Mouse (Mus musculus): ENCODE measurements around the gene Arvcf. TPM values are rescaled to one million over a fixed set of nuclear protein-coding genes. Genes with fewer than 3 reads are reported as not detected.

Arvcf gene
- total RNA-seq (2015) (0.20 and 1.2 TPM in 2 replicates), total RNA-seq (2017) (0.83 and 7.9 TPM in 2 replicates)

- ATAC-seq (replicated peaks; ENCODE audit: poor library complexity): peak; percentile 11; the same call in 1 of the 2 replicates
Measured at GRCm38 (mm10) chr16:18347931-18348600, at the start of gene Arvcf, which contains the start of gene Tango2. TSS of gene Arvcf (plus strand) at chr16:18348182. TSS of gene Tango2 (minus strand) at chr16:18348103.

- no peak for ATAC-seq (replicated peaks; ENCODE audit: poor library complexity)
Measured at GRCm38 (mm10) chr16:18308159-18308558, 39.8 kb upstream of the Arvcf start.

DNA sequence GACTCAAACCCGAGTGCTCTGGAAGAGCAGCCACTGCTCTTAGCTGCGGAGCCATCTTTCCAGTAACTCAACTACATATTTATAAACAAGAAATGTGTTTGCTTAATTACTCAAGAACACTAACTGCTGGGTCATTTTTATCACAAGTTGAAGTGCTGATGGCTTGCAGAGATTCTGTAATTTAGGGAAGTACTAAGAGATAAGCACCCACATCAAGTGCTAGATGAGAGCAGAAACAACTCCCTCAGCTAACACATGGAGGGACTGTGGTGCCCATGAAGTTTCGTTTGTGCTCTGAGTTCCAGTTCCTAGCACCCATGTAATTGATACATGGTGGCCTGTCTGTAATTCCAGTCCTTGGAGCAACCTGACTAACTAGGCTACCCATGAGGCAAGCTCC, 29.0 kb upstream of the Arvcf start:
- no peak for ATAC-seq (replicated peaks; ENCODE audit: poor library complexity)

GRCm38 (mm10) chr16:18321443-18321842, 26.5 kb upstream of the Arvcf start:
- ATAC-seq (replicated peaks; ENCODE audit: poor library complexity): no peak

GRCm38 (mm10) chr16:18323460-18323859, 24.5 kb upstream of the Arvcf start:
- no peak for ATAC-seq (replicated peaks; ENCODE audit: poor library complexity)

- ATAC-seq (replicated peaks; ENCODE audit: poor library complexity): no peak
Measured at GRCm38 (mm10) chr16:18324031-18324430, 24.0 kb upstream of the Arvcf start.

DNA sequence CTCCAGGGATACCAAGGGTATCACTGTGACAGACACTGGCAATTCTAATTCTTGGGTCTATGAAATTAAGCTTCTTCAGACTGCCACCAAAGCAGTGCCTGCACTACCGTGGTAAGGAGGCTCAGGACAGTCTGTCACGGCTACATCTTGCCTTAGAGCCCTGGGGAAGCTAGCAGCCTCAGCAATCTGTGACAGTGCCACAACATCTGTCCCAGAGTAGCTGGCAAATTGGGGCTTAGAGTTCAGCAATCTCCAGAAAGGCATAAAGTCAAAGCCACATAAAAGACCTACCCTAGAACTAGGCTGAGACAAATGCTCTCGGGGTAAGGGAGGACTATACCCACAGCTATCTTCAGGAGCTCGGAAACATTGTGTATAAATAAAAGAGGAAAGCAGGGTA, 22.2 kb upstream of the Arvcf start:
- ATAC-seq (replicated peaks; ENCODE audit: poor library complexity): no peak

DNA sequence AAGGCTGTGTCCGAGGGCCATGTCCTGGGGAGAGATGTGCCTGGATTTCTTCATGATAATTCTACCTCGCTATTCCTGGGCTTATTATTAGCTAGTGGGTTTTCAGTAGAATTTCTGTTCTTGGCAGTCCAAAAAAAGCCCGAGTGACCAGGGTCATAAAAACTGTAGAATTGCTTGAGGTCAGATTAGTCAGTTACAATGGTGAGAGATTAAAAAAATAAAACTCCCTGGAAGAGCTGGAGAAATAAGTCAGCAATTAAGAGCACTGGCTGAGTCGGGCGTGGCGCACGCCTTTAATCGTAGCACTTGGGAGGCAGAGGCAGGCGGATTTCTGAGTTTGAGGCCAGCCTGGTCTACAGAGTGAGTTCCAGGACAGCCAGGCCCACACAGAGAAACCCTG, 20.0 kb upstream of the Arvcf start:
- ATAC-seq (replicated peaks; ENCODE audit: poor library complexity): no peak

DNA sequence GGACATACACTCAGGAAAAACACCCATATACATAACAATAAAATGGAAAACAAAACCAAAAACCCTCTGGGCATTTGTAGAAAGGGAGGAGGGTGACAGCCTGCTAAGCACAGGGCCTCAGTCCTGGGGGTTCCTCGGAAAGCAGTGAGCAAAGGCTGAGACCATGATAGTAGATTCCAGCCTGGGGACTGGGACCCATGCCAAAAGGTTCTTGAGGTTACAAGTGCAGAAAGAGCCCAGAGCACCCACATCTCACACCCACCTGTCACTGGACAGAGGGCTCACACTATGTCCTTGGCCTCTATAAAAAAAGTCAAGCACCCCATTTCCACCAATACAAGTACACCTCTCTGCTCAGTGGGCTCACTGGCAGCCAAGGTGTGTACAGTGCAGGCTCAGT, 19.5 kb upstream of the Arvcf start:
- peak; percentile 52 for ATAC-seq (replicated peaks; ENCODE audit: poor library complexity)

DNA sequence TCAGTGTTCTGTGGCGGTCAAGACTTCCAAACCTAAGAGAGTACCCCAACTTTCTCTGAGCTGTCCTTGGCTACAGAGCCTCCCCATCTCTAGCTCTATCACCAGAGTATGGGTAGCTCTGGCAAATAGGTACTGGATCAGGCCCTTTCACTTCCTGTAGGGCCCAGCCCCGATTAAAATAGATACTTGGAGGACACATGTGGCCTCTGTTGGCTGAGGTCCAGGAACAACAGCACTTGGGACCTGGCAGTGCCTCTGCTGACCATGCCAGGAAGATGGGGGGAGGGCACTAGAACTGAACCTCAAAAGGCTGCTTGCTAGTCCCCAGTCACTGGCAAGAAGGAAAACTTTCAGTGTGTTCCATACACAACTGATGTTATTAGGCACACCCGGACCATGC, 14.0 kb upstream of the Arvcf start:
- ATAC-seq (replicated peaks; ENCODE audit: poor library complexity): no peak; the same call in 1 of the 2 replicates

DNA sequence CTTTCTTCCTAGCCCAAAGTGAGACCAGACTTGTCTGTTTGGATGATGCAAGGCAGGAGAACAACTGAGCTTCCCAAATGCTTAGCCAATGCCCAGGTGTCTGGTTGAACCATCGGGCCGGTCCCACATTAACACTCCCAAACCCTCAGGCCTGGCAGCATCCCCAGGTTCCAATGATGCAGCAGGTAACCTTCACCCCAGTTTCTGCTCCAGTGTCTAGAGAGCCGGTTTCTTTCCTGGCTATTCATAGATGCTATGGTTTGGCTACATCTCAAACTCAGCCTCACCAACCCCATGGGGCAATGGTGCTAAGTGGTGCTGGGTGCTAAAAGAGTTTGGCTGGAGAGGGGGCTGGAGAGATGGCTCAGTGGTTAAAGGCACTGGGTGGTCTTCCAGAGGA, 12.0 kb upstream of the Arvcf start:
- no peak for ATAC-seq (replicated peaks; ENCODE audit: poor library complexity)

- no peak for ATAC-seq (replicated peaks; ENCODE audit: poor library complexity)
Measured at GRCm38 (mm10) chr16:18337261-18337660, 10.7 kb upstream of the Arvcf start.

- ATAC-seq (replicated peaks; ENCODE audit: poor library complexity): no peak
Measured at GRCm38 (mm10) chr16:18339866-18340265, 8.1 kb upstream of the Arvcf start.

- no peak for ATAC-seq (replicated peaks; ENCODE audit: poor library complexity)
Measured at GRCm38 (mm10) chr16:18341605-18342004, 6.4 kb upstream of the Arvcf start.

DNA sequence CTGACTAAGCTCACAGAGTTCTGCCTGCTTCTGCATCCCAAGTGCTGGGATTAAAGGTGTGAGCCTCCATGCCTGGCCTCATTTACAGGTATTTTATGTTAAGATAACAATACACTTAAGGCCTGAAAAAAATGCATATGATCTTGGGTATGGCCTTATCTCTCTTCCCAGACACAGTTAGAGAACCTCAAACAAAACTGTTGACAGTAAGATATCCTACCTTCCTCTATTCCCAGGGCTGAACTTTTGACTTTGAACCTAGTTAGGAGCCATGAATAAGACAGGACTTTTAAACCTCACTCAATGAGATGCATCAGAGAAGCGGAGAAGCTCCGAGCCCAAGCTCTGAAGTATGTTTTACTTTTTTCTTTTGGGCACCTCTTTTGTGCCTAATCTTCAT, 5.9 kb upstream of the Arvcf start:
- ATAC-seq (replicated peaks; ENCODE audit: poor library complexity): peak; percentile 55

DNA sequence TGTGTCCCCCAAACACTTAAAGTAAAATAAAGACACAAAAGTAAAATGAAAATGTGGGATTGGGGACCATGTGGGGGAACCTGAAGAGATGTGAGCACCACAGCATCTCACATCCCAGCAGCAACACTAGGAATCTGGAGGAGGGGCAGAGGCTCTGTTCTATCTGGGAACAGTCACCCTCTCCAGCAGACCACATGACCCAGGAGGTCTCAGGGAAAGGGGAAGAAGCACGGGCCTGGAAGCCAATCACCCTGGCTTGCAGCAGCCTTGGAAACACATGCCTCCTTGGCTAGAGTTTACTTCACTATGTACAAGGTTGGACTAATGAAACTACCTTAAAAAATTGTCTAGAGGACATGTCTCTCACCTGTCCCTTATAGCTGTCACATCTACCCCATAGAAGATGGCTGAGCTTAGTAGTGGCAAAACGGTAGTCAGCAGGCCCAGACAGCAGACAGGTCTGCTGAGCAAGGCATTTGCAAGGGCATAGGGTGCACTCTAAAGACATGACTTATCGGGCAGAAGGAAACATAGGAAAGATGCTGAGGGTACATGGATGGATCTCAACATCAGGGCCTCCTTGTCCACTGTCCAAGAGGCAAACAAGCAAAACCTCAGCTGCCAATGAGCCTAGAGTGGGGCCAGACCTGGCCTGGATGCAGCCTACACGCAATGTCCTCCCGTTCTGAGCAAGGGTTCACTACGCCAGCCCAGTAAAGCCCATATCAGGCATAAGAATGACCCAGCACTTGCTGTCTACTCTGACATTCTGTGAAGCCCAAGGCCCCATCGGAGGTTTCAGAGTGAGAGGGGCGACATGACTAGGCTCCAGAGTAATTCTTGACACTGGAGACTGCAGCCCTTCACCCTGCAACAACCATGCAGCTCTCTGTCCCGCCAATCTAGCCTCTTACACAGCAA, 5.1 kb upstream of the Arvcf start:
- ATAC-seq (replicated peaks; ENCODE audit: poor library complexity): no peak

DNA sequence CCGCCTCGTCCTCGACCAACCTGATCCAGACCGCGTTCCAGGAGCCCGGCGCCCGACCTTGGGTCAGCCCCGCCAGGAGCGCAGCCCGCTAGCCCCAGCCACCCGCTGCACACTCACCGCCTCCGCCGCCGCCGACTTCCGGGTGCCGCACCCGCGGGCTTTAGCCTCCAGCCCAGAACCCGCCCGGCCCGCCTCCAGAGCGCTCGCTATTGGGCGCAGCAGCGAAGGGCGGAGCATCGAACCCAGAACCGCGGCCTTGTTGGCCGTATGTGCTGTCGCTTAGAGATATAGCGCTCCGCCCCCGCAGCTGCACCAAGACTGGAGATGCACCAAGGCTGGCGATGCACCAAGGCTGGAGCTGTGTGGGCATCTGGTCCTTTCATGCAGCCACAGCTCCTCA, 4.2 kb upstream of the Arvcf start:
- ATAC-seq (replicated peaks; ENCODE audit: poor library complexity): peak; percentile 80

DNA sequence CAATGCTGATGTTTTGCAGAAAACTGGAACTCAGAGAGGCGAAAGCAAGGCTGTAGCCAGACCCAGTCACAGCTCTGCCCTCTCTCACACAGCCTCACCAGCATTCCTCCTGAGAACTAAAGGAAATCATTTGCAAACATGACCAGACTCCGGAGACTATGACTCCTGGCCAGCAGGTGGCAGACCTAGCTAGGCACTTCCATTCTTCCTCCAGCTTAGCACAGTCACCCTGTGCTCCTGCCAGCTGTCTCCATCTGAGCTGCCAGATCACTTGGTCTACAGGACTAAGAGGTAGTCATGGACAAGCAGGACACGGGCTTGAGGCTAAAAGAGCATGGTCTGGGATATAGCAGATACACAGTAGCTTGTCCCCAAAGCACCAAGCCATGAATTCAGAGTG, 2.7 kb upstream of the Arvcf start:
- ATAC-seq (replicated peaks; ENCODE audit: poor library complexity): peak; percentile 62

- no peak for ATAC-seq (replicated peaks; ENCODE audit: poor library complexity)
Measured at GRCm38 (mm10) chr16:18348601-18349175, 706 bp downstream of the Arvcf start.

- no peak for ATAC-seq (replicated peaks; ENCODE audit: poor library complexity)
Measured at GRCm38 (mm10) chr16:18349761-18350325, 1.9 kb downstream of the Arvcf start.

- peak; percentile 62 for ATAC-seq (replicated peaks; ENCODE audit: poor library complexity)
Measured at GRCm38 (mm10) chr16:18351313-18352055, 3.5 kb downstream of the Arvcf start.

Measured in megakaryocyte progenitor cell, adult 5-6 weeks (primary cell).